Mouse (Mus musculus): Measurements from ENCODE around the gene Top3b. TPM values are rescaled to one million over a fixed set of nuclear protein-coding genes. Genes with fewer than 3 reads are reported as not detected.
A peak's percentile ranks its signal among the peaks of the same experiment; 100 is the strongest.
"Not testable (repeated sequence)": the region's sequence is repeated elsewhere in the genome, so short reads cannot be mapped to it uniquely, and the experiment has no call there.

The Top3b gene
- total RNA-seq (2022) = 10 to 100 TPM; 23.7 to 31.4 (median 24.6) TPM

DNA sequence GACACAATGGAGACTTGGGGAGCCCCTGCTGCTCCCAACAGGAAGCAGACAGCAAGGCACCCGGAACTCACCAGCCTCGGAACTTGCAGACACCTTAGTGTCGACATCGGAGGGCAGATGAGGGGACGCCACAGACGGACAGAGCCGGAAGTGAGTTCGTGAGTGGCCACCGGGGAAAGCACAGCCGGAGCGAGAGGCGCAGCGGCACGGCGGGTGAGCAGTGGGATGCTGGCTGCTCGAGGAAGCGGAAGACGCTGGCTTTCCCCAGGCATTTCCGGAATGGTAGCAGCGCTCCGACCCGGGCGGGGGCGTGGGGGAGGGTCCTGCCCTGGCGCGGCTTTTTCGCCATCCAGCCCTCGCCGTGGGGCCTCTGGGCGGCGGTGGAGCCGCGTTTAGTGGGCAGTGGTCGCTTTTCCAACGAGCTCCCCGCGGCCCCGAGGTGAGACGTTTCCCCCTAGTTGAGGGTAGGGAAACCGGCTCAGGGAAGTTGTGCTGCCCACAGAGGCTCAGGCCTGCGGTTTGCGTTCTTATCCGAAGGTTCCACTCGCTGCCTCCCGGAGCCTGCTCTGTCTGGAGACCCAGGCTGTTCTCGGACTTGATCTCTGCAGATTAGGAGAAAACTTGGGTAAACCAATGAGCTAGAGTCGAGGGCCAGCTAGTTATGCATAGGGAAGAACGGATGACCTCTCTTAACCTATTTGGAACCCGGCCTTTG lies at the start of gene Top3b, which contains the start of gene Vpreb1:
TSS of gene Top3b (plus strand) at position 120 of the 715 bp plus-strand sequence.
TSS of gene Vpreb1 (minus strand) at position 227 of the 715 bp plus-strand sequence.
- DNase-seq (ENCODE audit: low spot score) = peak; percentile 87

GRCm38 (mm10) chr16:16825476-16825875 lies 45.1 kb upstream of the Top3b start:
- no peak for DNase-seq (ENCODE audit: low spot score)

DNA sequence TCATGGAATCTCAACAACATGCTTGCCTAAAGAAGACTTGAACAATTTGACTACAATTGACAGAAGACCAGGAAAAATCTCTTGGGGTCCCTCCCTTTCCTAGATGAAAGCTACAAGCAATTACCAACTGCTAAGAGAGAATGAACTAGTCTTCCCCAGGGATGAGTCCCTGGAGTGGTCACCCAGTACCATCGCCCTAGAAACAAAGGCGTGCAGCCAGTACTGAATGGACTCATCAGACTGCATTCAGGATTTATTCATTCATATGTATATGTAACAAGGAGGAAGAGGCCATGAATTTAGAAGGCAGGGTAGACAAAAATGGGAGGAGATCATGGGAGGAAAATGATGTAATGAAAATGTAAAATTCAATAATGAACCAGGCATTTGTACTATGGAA lies 44.3 kb upstream of the Top3b start:
- no peak for DNase-seq (ENCODE audit: low spot score)

DNA sequence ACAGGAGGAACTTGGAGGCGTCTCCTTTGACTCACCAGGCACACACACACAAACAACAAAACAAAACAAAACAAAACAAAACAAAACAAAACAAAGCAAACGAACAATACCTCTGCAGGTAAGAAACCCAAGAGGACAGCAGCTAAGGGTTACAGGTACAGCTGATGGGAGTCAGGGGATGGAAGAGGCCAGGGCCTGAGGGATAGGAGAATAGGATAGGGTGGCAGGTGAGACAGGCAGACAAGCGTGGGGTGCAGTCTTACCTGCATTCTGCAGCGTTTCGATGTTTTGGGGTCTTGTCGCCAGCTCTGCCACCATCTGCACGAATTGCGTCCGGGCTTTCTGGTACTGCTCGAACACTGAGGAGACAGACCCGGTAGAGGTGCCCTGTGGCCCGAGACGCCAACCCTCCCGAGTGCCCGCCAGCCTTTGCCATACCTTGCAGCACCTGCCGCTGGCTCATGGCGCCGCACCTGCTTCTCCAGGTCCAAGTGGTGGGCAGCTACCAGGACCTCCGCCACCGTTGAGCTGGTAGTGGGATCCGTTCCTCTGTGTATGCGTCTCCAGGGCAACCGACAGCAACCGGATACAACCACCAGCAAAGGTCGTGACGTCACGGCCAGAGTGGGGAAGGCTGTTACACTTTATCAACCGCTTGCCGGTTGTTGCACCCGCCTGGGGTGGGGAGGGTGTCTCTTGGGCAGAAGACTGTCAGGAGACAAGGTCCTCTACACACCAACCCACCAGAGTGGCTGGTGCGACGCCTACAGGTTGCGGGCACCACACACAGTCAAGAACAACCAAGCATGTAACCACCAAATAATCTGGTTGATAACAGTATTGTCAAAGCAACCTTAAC lies 41.5 kb upstream of the Top3b start, which contains the start of gene Spag6l:
TSS of gene Spag6l (minus strand) at position 700 of the 859 bp plus-strand sequence.
- no peak for DNase-seq (ENCODE audit: low spot score)

GRCm38 (mm10) chr16:16829671-16830070 lies 40.9 kb upstream of the Top3b start:
- no peak for DNase-seq (ENCODE audit: low spot score)

- DNase-seq (ENCODE audit: low spot score) = no peak
These were observed 21.3 kb upstream of the Top3b start for GRCm38 (mm10) chr16:16849196-16849595.

GRCm38 (mm10) chr16:16852411-16852810 lies 18.1 kb upstream of the Top3b start:
- DNase-seq (ENCODE audit: low spot score) = no peak

DNA sequence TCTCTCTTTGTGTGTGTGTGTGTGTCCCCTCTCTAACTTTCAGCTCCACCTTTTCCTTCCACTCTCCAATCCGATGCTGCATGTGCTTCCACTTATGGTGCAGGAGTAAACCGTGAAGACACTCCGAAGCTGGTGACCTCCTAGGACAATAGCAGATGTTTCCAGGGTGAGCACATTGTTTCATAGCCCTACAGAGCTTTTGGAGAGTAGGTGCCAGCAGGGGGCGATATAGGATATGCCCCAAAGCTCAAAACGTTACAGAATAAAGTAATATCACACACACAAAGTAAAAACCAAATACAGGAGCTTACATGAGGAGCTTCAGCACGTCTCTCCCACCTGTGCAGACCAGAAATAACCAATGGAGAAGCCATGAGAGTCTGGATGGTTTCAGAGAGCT lies 15.7 kb upstream of the Top3b start:
- DNase-seq (ENCODE audit: low spot score) = peak; percentile 64

- DNase-seq (ENCODE audit: low spot score) = no peak
These were observed 15.0 kb upstream of the Top3b start for GRCm38 (mm10) chr16:16855541-16855940.

DNA sequence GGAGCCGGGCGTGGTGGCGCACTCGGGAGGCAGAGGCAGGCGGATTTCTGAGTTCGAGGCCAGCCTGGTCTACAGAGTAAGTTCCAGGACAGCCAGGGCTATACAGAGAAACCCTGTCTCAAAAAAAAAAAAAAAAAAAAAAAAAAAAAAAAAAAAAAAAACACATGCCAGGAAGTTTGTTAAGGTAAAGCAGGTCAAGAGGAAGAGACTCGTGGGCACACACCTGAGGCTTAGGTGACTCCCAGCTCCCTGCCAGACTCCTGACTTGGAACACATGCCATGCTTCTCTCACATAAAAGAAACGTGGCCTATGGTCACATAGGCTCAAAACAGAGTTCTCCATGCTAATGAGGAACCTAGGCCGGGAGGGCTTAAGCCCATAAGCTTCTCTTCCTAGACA lies 14.5 kb upstream of the Top3b start:
- not testable (repeated sequence) for DNase-seq (ENCODE audit: low spot score)

DNA sequence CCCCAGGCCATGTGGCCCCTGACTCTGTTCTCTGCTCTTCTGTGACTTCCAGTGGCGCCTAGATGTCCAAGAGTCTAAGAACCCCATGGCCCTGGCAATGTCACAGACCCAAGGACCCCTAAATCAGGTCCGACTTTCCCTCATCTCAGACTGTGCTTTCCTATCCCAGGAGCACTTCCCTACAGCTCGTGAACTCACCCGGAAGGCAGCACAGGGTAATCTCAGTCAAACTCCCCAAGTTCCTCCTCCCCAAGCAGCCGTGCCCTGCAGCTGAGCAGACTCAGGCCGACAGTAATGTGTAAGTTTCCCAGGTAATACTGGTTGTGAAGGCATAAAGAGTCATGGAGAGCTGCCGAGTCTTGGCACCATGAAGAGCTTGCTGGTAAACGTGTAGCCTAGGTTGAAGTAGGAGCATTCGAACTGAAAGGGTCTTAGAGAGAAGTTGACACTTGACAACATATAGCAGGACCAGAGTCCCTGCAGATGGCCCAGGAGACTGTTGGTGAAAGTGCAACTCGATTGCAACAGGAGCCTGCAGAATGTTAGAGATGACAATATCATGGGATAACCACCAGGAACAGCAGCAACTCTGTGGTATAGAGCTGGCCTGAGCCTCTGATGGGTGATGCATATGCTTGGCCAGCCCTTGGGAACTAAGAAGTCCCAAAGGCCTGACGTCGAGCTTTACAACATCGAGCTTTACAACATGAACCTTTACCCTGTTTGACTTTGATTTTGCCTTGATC lies 13.6 kb upstream of the Top3b start:
- no peak for DNase-seq (ENCODE audit: low spot score)

- no peak for DNase-seq (ENCODE audit: low spot score)
These were observed 8.2 kb upstream of the Top3b start for GRCm38 (mm10) chr16:16862288-16862687.

- DNase-seq (ENCODE audit: low spot score) = no peak
These were observed 6.6 kb upstream of the Top3b start, which contains the start of gene Igll1 for GRCm38 (mm10) chr16:16863978-16864377. Gene Igll1 (minus strand): TSS chr16:16863985.

- no peak for DNase-seq (ENCODE audit: low spot score)
These were observed 5.3 kb upstream of the Top3b start for GRCm38 (mm10) chr16:16865217-16865616.

DNA sequence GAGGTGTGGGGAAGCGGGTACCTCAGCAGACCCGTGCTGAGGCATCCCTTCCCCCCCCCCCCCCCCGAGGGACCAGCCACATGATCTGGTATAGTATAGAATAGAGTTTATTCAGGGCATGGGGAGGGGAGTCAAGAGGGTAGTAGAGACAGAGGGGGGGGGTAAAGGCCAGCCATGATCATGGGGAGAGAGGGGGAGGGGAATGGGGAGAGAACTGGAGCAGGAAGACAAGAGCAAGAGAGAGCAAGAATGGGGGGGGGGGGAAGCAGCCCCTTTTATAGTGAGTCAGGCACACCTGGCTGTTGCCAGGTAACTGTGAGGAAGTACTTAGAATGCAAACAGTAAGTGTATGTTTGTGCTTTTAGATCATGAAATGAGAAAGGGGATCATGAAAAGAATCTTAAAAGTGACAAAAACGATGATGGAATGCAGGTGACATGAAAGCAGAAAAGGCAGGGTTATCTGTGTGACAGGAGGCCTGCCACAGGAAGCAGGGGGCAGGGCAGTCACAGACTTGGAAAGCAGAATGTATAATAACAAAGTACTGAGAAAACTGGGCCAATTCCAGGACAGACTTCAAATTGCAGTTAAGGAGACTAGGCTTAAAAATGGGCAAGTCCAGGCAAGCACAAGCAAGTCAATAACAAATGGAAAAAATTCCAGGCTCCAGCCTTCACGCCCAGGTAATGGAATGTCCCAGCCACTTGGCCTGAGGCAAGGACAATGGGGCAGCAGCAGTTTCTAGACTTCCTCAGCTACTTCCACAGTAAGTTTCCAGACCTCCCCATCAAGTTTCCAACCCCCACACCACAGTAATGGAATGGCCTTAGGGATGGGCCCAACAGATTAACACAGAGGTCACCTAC lies 4.6 kb upstream of the Top3b start:
- no peak for DNase-seq (ENCODE audit: low spot score)

GRCm38 (mm10) chr16:16870241-16870616 lies 307 bp upstream of the Top3b start:
- no peak for DNase-seq (ENCODE audit: low spot score)

DNA sequence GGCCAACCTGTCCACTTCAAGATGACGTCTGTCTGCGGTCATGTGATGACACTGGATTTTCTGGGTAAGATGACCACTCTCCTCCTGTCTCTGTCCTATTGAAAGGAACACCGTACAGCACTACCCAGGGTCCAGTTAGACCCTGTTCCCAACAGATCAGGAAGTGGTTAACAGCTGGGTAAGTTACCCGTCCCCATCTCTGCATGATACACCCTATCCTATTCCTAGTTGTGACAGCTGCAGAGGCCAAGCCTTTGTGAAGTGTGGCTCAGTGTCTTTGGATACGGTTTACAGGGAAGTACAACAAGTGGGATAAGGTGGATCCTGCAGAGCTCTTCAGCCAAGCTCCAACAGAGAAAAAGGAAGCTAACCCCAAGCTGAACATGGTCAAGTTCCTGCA lies 8.5 kb downstream of the Top3b start:
- no peak for DNase-seq (ENCODE audit: low spot score)

- DNase-seq (ENCODE audit: low spot score) = no peak
These were observed 17.8 kb downstream of the Top3b start for GRCm38 (mm10) chr16:16888341-16888740.

GRCm38 (mm10) chr16:16892366-16892765 lies 21.8 kb downstream of the Top3b start:
- no peak for DNase-seq (ENCODE audit: low spot score)

DNA sequence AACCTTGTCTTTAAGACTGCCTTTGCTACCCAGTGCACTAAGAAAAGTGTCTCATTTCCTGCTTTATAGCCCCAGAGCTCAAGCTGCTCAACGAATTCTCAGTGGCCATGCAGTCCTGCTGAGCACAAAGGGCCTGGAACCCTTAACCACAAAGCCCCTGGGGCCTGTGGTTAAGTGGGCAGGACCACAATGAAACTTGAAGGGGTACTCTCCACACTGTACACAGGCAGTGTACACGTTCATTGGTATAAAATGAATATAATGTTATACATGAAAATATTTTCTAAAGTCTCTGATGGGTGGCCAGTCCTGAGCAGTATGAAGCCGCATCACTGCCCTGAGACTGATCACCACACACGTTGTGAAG lies 25.5 kb downstream of the Top3b start:
- DNase-seq (ENCODE audit: low spot score) = no peak
